Mouse (Mus musculus): ENCODE measurements around the gene Usp49. TPM values are rescaled to one million over a fixed set of nuclear protein-coding genes. Genes with fewer than 3 reads are reported as not detected.
A peak's percentile ranks its signal among the peaks of the same experiment; 100 is the strongest.

Gene Usp49
- total RNA-seq, 4 experiments from 2014 or later = 2.0 to 3.4 (median 3.2) TPM

GRCm38 (mm10) chr17:47693671-47694441, 63.4 kb downstream of the Usp49 start:
- peak; percentile 8 to 22 for DNase-seq (ENCODE audit: low spot score in 2 of 2)

DNA sequence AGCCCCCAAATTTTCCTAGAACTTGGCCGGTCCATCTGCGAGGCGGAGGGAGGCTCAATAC, 63.8 kb downstream of the Usp49 start, which contains the start of gene Gm21981:
Gm21981 (minus strand) TSS at position 14 of the 61 bp plus-strand sequence.
- no peak for DNase-seq (ENCODE audit: low spot score in 2 of 2)

DNA sequence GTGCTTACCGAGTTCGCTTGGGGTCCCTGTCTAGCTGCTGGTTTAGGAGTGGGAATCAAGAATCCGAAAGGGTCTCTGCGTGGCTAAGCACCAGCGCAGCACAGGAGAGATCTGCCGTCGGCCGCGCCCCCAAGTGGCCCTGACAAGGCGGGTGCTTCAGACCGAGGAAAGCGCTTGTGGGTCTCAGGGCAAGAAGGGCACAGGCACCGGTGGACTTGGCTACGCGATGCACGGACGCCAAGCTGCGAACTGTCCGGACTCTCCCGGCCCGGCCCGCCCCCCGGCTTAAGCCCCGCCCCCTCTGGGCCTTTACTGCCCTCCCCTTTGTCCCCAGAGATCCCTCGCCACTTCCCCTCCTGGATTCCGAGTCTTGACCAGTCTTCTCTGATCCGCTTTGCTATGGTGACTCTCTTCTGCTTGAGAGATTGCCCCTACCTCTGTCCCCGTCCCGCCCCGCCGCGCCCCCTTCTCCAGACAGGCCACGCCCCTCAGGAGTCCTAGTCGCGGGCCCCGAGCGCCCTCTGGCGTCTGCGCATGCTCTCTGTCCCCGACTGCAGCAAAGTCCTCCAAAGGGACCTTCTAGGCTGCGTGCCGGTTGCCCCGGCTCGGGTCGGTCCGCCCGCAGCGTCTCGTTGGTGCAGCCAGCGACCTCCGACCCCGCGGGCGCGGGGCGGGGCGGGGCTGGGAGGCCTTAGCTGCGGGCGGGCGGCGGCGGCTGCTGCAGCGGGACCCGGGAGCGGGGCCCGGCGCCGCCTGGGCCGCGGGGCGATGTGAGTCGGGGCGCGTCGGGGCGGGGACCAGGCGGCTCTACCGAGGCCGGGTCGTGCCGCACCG, 64.2 kb downstream of the Usp49 start, which contains the start of gene Prickle4:
Prickle4 (minus strand) TSS at position 234 of the 834 bp plus-strand sequence.
- peak; percentile 96 to 98 for DNase-seq (ENCODE audit: low spot score in 2 of 2)

DNA sequence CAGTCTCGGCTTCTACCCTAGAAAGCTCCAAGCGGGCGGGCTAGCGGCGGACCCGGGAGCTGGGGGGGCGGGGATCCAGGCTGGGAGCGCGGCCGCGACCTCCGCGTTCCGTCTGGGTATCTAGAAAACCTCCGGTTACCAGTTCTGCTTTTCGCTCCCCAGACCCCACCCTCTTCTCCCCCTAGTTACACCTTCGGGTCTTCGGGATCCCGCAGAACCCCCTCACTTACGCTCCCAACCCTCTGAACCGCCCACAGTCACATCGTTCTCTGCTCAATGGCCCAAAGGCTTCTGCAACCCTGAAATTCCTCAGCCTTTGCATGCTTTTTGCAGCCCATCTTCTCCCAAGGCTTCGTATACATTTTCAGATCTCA, 64.8 kb downstream of the Usp49 start:
- no peak for DNase-seq (ENCODE audit: low spot score in 2 of 2)

DNA sequence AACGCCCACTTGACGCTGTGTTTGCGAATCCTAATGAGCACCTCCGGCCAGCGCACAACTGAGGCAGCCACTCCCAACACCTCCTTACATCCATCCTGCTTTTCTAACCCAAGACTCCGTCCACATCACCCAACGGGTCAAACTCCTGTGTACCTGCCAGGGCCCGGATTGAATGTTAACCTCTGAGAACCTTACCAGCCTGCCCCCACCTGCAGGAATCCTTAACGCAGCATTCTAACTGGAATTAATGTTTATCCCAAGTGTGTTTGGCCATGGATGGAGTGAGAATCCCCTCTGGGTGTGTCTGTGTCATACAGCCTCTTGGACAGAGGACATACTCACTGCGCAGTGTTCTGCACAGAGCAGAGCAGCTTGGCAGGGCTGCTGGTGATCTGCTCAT, 67.7 kb downstream of the Usp49 start:
- DNase-seq (ENCODE audit: low spot score in 2 of 2) = no peak

DNA sequence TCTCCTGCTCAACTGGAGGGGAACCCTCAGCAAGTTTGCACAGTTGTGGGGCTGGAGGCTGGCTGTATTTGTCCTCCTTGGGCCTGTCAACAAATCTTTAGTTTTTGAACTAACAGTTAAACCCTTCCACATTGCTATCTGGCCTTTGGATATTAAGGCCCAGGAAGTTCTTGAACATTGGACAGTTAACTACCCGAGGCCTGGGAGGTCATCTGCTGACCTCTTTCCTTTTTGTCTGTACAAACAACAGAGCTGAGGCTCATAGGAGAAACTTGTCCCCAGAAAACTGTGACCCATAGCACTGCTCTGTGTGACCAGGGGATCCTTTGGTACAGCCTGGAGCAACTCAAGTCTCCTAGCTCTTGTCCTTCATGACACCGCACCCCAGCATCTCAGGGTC, 68.6 kb downstream of the Usp49 start:
- DNase-seq (ENCODE audit: low spot score in 2 of 2) = no peak

DNA sequence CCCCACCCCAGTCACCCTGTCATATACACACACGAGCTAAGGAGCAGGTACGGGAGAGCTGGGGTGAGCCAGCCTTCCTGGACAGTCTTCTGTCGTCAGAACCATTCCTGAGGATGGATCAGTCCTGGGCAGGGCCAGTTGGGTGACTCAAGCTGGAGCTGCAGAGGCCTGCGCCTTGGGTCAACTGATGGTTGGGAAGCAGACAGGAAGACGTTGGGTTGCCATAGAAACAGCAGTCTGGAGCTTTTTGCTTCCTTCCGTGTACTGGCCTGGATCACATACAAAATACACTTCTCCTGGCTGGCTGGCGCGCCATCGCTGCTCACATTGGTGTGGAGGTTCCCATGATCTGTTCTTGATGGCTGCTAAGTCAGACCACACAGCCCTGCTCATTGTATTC, 71.3 kb downstream of the Usp49 start:
- no peak for DNase-seq (ENCODE audit: low spot score in 2 of 2)

DNA sequence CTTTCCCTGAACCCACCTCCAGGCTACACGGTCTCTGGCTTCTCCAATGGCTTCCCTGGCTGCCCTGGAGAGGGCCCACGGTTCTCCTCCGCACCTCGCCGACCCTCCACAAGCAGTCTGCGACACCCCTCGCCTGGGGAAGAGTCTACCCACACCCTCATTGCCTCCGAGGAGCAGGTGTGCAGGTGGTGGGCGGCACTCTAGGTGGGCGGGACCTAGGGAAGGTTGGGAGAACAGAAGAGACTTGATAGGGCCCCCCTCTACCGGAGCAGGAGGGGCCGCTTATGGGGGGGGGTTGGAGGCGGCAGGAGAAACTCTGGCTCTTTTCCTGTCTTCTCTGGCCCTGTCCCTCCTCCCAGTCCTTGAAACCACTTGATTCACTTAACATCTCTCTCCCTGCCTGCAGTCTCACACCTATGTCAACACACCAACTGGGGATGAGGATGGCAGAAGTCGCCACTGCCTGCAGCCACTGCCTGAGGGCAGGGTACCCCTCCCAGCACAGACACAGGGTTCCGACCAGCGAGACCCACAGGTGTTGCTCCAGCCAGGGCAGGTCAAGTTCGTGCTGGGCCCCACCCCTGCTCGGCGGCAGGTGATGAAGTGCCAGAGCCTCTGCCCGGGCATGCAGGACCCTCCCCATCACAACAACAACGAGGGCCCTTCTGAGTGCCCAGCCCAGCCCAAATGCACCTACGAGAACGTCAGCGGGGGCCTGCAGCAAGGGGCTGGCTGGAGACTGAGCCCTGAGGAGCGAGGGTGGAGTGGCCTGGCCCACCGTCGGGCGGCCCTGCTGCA, 72.3 kb downstream of the Usp49 start:
- DNase-seq (ENCODE audit: low spot score in 2 of 2) = no peak

- no peak for DNase-seq (ENCODE audit: low spot score in 2 of 2)
Observed at GRCm38 (mm10) chr17:47703556-47703955, 73.1 kb downstream of the Usp49 start.

DNA sequence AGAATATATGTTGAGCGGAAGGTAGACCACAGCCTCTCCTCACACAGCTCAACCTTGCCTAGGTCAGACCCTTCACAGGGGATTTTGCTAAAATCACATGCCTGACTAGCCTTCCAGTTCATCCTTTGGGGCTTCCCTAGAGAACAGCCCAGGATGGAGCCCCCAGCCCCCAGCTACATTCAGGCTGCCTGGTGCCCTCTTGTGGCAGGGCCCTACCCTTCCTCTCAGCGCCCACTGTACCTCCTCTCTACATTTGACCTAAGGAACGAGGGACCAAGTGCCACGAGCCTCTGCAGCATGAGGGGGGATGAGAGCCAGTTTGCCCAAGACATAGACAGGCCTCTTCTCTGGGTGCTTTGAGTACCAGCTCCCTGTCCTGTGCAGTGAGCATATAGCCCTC, 74.2 kb downstream of the Usp49 start:
- DNase-seq (ENCODE audit: low spot score in 2 of 2) = no peak

- no peak for DNase-seq (ENCODE audit: low spot score in 2 of 2)
Observed at GRCm38 (mm10) chr17:47706196-47706595, 75.7 kb downstream of the Usp49 start.

DNA sequence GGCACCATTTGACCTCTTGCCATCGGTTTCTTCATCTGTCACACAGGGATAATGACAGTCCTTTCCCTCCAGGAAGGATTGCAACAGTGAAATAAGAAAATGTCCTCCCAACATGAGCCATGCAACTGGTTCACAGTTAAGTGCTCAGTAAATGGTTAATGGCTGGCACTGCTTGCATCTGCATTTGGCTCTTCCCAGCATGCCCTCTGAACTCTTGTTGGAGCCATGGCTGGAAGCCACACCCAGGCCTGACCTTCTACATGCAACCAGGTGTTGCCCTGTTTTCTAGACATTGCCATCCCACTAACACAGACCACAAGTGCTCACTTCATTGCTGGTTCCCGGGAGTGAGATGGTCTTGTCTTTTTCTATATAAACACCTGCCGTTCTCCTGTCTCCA, 77.5 kb downstream of the Usp49 start:
- DNase-seq (ENCODE audit: low spot score in 2 of 2) = no peak

DNA sequence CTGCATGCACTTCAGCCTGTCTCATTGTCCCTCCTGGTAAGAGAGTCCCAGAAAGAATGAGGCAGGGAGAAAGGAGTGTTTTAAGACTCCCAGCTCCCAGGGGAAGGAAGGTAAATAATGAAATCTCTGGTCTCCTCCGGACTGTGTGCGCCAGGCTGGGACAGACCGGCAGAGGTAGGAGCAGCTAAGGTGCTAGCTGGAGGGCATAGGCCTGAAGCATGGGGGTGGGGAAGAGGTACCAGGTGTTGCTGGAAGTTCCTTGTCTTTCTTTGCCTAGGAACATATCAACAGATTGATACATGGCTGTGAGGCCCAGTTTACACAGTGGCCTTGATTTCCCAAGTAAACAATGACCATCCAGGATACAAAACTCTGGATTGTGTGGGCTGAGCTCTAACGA, 78.5 kb downstream of the Usp49 start:
- no peak for DNase-seq (ENCODE audit: low spot score in 2 of 2)

GRCm38 (mm10) chr17:47710036-47710435, 79.5 kb downstream of the Usp49 start:
- DNase-seq (ENCODE audit: low spot score in 2 of 2) = no peak

- DNase-seq (ENCODE audit: low spot score in 2 of 2) = no peak
Observed at GRCm38 (mm10) chr17:47711883-47712282, 81.4 kb downstream of the Usp49 start.

GRCm38 (mm10) chr17:47712889-47713571, 82.5 kb downstream of the Usp49 start:
- DNase-seq (ENCODE audit: low spot score in 2 of 2) = no peak

DNA sequence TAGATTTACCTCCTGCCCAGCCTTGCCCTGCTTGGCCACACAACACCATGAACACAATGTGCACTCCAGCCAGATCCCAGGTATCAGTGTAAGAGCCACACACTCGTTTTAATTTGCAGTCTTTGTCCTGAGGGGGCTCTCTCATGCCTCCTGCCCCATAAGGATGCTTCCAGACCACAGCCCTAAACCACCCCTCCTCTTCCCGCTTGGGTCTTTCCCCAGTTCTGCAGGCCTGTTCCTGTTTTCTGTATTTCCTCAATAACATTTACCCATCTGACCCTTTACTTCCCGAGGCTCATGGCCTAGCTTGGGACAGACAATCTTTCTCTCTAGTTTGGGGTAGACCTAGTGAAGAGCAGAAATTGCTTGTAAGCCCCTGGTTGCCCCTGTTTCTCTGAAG, 84.5 kb downstream of the Usp49 start:
- DNase-seq (ENCODE audit: low spot score in 2 of 2) = no peak

DNA sequence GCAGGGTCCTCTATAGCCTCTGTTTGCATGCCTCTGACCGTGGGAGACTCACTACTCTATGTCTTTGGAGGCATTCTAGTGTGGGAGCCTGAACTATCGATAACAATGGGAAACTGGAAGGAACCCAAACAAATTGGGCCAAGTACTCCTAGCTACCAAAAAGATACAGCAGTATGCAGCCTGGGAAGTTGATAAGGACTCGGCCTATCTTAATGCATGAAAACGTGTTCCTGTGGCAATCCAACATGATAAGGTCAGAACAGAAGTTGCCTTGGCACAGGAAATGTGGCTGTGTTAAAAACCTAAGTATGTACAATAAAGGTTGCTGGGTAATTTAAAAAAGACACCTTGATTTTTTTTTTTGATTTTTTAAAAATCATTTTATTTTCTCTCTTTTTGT, 90.7 kb downstream of the Usp49 start:
- DNase-seq (ENCODE audit: low spot score in 2 of 2) = no peak

DNA sequence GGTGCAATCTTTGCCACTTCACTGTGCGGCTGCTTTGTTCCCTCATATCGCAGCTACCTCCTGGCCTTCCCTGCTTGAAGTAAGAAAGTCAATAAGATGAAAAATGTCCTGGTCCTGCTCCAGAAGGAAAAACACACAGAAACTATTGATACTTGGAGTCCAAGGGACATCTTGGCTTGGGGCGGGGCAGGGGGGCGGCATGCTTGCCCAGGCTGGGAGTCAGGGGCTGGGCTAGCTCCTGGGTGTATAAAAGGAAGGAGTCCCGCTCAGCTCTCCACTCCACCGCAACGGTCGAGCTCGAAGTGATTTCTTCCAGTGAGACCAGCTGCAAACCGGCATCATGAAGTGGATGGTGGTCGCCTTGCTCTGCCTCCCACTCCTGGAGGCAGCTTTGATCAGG, 96.1 kb downstream of the Usp49 start, which contains the start of gene Pgc:
Pgc (plus strand) TSS at position 277 of the 400 bp plus-strand sequence.
- DNase-seq (ENCODE audit: low spot score in 2 of 2) = no peak

GRCm38 (mm10) chr17:47730633-47731575, 100.4 kb downstream of the Usp49 start:
- DNase-seq (ENCODE audit: low spot score in 2 of 2) = no peak
